Mouse (Mus musculus) C2C12 (cell line): ENCODE data around the gene Gpc5. TPM values are rescaled to one million over a fixed set of nuclear protein-coding genes. Genes with fewer than 3 reads are reported as not detected.
"Not testable (repeated sequence)": the region's sequence is repeated elsewhere in the genome, so short reads cannot be mapped to it uniquely, and the experiment has no call there.

ENCODE experiments used
- H3K27me3 ChIP-seq: one replicate; pipeline ENCODE4 v1.6.1; 2011; ENCODE audit not compliant: control insufficient read depth, insufficient read depth, insufficient read length
- H3K36me3 ChIP-seq: one replicate; pipeline ENCODE4 v1.6.1; 2011; ENCODE audit not compliant: control insufficient read depth, insufficient read depth
- H3K4me3 ChIP-seq: one replicate; pipeline ENCODE4 v1.5.1; 2011; ENCODE audit warnings: mild to moderate bottlenecking, control low read depth; ENCODE audit not compliant: poor library complexity, insufficient read depth, severe bottlenecking
- H3K79me2 ChIP-seq: one replicate; pipeline ENCODE4 v1.6.1; 2011; ENCODE audit not compliant: control insufficient read depth, insufficient read depth
- H3K79me3 ChIP-seq: one replicate; pipeline ENCODE4 v1.6.1; 2011; ENCODE audit warnings: low read depth, control low read depth
- H3ac ChIP-seq: one replicate; pipeline ENCODE3; 2011; ENCODE audit warnings: low read depth; ENCODE audit not compliant: control insufficient read depth, insufficient read length
- CEBPB ChIP-seq: IDR thresholded peaks from one replicate; pipeline ENCODE4 v1.6.1; 2011; ENCODE audit warnings: low read depth, mild to moderate bottlenecking, control low read depth, moderate library complexity
- CTCF ChIP-seq: IDR thresholded peaks from one replicate; pipeline ENCODE4 v1.5.1; 2011; ENCODE audit not compliant: control insufficient read depth, insufficient read depth, insufficient read length
- FOSL1 ChIP-seq: IDR thresholded peaks from one replicate; pipeline ENCODE4 v1.8.0; 2011; ENCODE audit warnings: mild to moderate bottlenecking, low read length; ENCODE audit not compliant: poor library complexity, insufficient read depth, severe bottlenecking
- MAX ChIP-seq: IDR thresholded peaks from one replicate; pipeline ENCODE4 v1.6.1; 2011; ENCODE audit warnings: mild to moderate bottlenecking, control low read depth
- MYOD1 ChIP-seq: IDR thresholded peaks from one replicate; pipeline ENCODE4 v1.6.1; 2011; ENCODE audit warnings: low read depth; ENCODE audit not compliant: control insufficient read depth, insufficient read length
- MYOG ChIP-seq: IDR thresholded peaks from one replicate; pipeline ENCODE4 v1.6.1; 2011; ENCODE audit not compliant: control insufficient read depth, insufficient read length; ENCODE audit errors: extremely low read depth
- USF1 ChIP-seq: IDR thresholded peaks from one replicate; pipeline ENCODE4 v1.6.1; 2011; ENCODE audit warnings: low read depth, mild to moderate bottlenecking, control low read depth, moderate library complexity
- polyA plus RNA-seq: library from polyadenylated mRNA; unstranded; fragments of >200 nt; fragmentation: generic; extraction: Trizol; gene quantifications from one replicate; pipeline ENCODE4 v1.2.1, GENCODE M21; 2012; ENCODE audit warnings: missing spikeins

Gene Gpc5
- polyA plus RNA-seq, 1 experiment: not detected

DNA sequence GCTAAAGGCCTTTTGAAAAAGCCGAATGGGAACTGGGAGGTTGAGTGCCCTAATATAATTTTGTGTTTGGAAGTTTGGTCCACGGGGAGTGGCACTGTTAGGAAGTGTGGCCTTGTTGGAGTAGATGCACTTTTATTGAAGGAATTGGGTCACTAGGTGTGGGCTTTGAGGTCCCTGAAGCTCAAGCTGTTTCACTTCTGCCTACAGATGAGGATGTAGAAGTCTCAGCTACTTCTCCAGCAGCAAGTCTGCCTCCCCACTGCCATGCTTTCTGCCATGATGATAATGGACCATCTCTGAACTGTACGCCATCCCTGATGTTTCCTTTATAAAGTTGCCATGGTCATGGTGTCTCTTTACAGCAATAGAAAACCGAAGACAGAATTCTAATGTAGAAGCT, 34.5 kb upstream of the Gpc5 start:
- no peaks in the 10 kb centered on the region for H3K79me2 ChIP-seq
- TF ChIP-seq FOSL1 (no peak), CEBPB (no peak), MYOD1 (no peak), MYOG (no peak), CTCF (no peak), MAX (no peak), USF1 (no peak)
- no peak overlapping the region for H3K4me3 ChIP-seq
- no peaks in the 10 kb centered on the region for H3K27me3 ChIP-seq
- H3K36me3 ChIP-seq: no peaks in the 10 kb centered on the region
- no peak overlapping the region for H3ac ChIP-seq
- no peaks in the 10 kb centered on the region for H3K79me3 ChIP-seq

- not testable (repeated sequence) for H3ac ChIP-seq, H3K79me3 ChIP-seq, H3K4me3 ChIP-seq, H3K79me2 ChIP-seq, H3K36me3 ChIP-seq, H3K27me3 ChIP-seq
Measured at GRCm38 (mm10) chr14:115066164-115066563, 25.9 kb upstream of the Gpc5 start.

DNA sequence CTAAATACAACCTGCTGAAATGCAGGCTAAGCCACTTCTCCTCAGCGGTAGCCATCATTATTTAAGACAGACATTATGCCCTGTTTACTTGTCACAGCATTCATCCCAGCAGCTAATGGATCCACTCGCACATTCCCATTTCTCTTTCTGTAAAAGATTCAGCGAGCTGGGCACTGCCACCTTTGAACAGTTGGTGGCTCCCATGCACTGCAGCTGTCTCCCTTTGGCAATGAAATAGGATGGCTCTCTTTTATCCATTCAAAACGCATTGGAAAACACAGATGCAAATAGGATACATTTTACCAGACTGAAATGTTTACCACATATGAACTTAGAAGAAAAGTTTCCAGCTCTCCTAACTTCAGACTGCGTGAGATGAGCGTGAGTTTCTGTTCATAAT, 21.5 kb upstream of the Gpc5 start:
- H3ac ChIP-seq: no peak overlapping the region
- no peaks in the 10 kb centered on the region for H3K79me2 ChIP-seq
- no peaks in the 10 kb centered on the region for H3K79me3 ChIP-seq
- no peak for TF ChIP-seq MYOD1
- TF ChIP-seq CTCF: peak; percentile 14
- no peaks in the 10 kb centered on the region for H3K36me3 ChIP-seq
- H3K27me3 ChIP-seq: no peaks in the 10 kb centered on the region
- H3K4me3 ChIP-seq: no peak overlapping the region

DNA sequence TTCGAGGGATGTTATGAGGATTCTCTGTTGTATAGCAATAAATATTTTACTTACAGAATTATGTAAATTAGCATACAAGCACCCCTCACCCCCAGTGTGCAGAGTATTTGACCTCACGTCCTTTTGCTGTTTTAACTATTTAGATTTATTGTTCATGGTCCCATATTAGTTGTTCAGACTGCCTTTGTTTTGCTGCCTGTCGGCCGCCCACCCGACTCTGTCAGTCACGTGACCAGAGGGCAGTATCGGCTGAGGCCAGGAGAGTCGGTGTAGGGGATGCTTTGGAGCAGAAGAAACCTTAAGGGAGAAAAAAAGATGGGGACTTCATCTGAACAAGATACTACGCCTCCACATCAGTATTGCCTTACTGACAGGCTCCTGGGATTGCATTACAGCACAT, 14.7 kb upstream of the Gpc5 start:
- H3K27me3 ChIP-seq: no peaks in the 10 kb centered on the region
- TF ChIP-seq USF1 (peak; percentile 46), CTCF (no peak)
- H3ac ChIP-seq: no peak overlapping the region
- no peaks in the 10 kb centered on the region for H3K79me3 ChIP-seq
- no peaks in the 10 kb centered on the region for H3K79me2 ChIP-seq
- no peak overlapping the region for H3K4me3 ChIP-seq
- H3K36me3 ChIP-seq: no peaks in the 10 kb centered on the region

- Histone ChIP-seq H3ac (no peak overlapping the region), H3K36me3 (no peaks in the 10 kb centered on the region), H3K4me3 (no peak overlapping the region), H3K79me2 (no peaks in the 10 kb centered on the region), H3K27me3 (no peaks in the 10 kb centered on the region), H3K79me3 (no peaks in the 10 kb centered on the region)
- no peak for TF ChIP-seq USF1
- TF ChIP-seq FOSL1: no peak
- no peak for TF ChIP-seq CEBPB
- TF ChIP-seq MYOG: no peak
- TF ChIP-seq CTCF: no peak
- no peak for TF ChIP-seq MYOD1
- TF ChIP-seq MAX: no peak
Measured at GRCm38 (mm10) chr14:115078064-115078463, 14.0 kb upstream of the Gpc5 start.

- Histone ChIP-seq H3K36me3 (no peaks in the 10 kb centered on the region), H3K4me3 (no peak overlapping the region), H3K79me2 (no peaks in the 10 kb centered on the region), H3K79me3 (no peaks in the 10 kb centered on the region), H3K27me3 (no peaks in the 10 kb centered on the region), H3ac (no peak overlapping the region)
- no peak for TF ChIP-seq FOSL1
- no peak for TF ChIP-seq CEBPB
- no peak for TF ChIP-seq USF1
- no peak for TF ChIP-seq MAX
- TF ChIP-seq MYOD1: no peak
Measured at GRCm38 (mm10) chr14:115081728-115082502, 10.1 kb upstream of the Gpc5 start.
